Mouse (Mus musculus) right cerebral cortex, adult 18-20 months (tissue): ENCODE results near the gene Hgfac.

Experiments used
- DNase-seq: peaks from one replicate; pipeline ENCODE4 v3.0.0; 2022; ENCODE audit warnings: mixed read lengths

The Hgfac gene

GRCm38 (mm10) chr5:35042431-35043109 lies 1.3 kb downstream of the Hgfac start:
- DNase-seq, result no peak

GRCm38 (mm10) chr5:35043110-35043451 lies 1.8 kb downstream of the Hgfac start:
- DNase-seq, result peak; percentile 77

GRCm38 (mm10) chr5:35050541-35050940 lies 9.2 kb downstream of the Hgfac start:
- DNase-seq, result no peak

GRCm38 (mm10) chr5:35054628-35055027 lies 13.3 kb downstream of the Hgfac start:
- DNase-seq, result no peak

- no peak for DNase-seq
These were observed 13.8 kb downstream of the Hgfac start for GRCm38 (mm10) chr5:35055076-35055475.

GRCm38 (mm10) chr5:35056604-35057432 lies 15.5 kb downstream of the Hgfac start, which contains the start of gene Dok7:
Dok7 (plus strand) TSS chr5:35056766.
- DNase-seq, result peak; percentile 65

- no peak for DNase-seq
These were observed 16.3 kb downstream of the Hgfac start for GRCm38 (mm10) chr5:35057582-35057981.

- no peak for DNase-seq
These were observed 16.9 kb downstream of the Hgfac start for GRCm38 (mm10) chr5:35058216-35058615.

- DNase-seq, result no peak
These were observed 18.8 kb downstream of the Hgfac start for GRCm38 (mm10) chr5:35060098-35060497.

- DNase-seq, result no peak
These were observed 28.5 kb downstream of the Hgfac start for GRCm38 (mm10) chr5:35069841-35070240.

- DNase-seq, result no peak
These were observed 29.0 kb downstream of the Hgfac start for GRCm38 (mm10) chr5:35070314-35070713.

- peak; percentile 40 for DNase-seq
These were observed 29.6 kb downstream of the Hgfac start for GRCm38 (mm10) chr5:35070953-35071352.

GRCm38 (mm10) chr5:35071855-35072254 lies 30.5 kb downstream of the Hgfac start:
- DNase-seq, result no peak

- DNase-seq, result no peak
These were observed 31.9 kb downstream of the Hgfac start for GRCm38 (mm10) chr5:35073235-35073634.

- DNase-seq, result no peak
These were observed 32.7 kb downstream of the Hgfac start for GRCm38 (mm10) chr5:35073992-35074391.

GRCm38 (mm10) chr5:35076369-35076768 lies 35.1 kb downstream of the Hgfac start:
- no peak for DNase-seq

- no peak for DNase-seq
These were observed 37.8 kb downstream of the Hgfac start for GRCm38 (mm10) chr5:35079101-35079500.

GRCm38 (mm10) chr5:35084913-35085312 lies 43.6 kb downstream of the Hgfac start:
- no peak for DNase-seq

- DNase-seq, result peak; percentile 55
These were observed 47.7 kb downstream of the Hgfac start for GRCm38 (mm10) chr5:35088785-35089613.

- no peak for DNase-seq
These were observed 48.3 kb downstream of the Hgfac start for GRCm38 (mm10) chr5:35089614-35089963.

GRCm38 (mm10) chr5:35091636-35092035 lies 50.3 kb downstream of the Hgfac start:
- no peak for DNase-seq
